Mouse (Mus musculus): ENCODE results near the gene Lrrc52. TPM values are rescaled to one million over a fixed set of nuclear protein-coding genes. Genes with fewer than 3 reads are reported as not detected.

The Lrrc52 gene
- polyA plus RNA-seq, 1 experiment = not detected

- peak; percentile 59 for DNase-seq (ENCODE audit: low read depth)
- TF ChIP-seq CTCF (IDR thresholded peaks at IDR 0.05; ENCODE audit: borderline replicate concordance, extremely low read depth, insufficient read depth, insufficient read length) (no peak), POLR2A (IDR thresholded peaks at IDR 0.05; ENCODE audit: borderline replicate concordance, extremely low read depth, insufficient read depth, insufficient read length, poor library complexity, severe bottlenecking) (no peak)
These were observed 7.0 kb upstream of the Lrrc52 start for GRCm38 (mm10) chr1:167473585-167473984.

- DNase-seq (ENCODE audit: low read depth) = peak; percentile 37
- TF ChIP-seq POLR2A (IDR thresholded peaks at IDR 0.05; ENCODE audit: borderline replicate concordance, extremely low read depth, insufficient read depth, insufficient read length, poor library complexity, severe bottlenecking) = no peak
- no peak for TF ChIP-seq CTCF (IDR thresholded peaks at IDR 0.05; ENCODE audit: borderline replicate concordance, extremely low read depth, insufficient read depth, insufficient read length)
These were observed 1.3 kb upstream of the Lrrc52 start for GRCm38 (mm10) chr1:167467916-167468315.

GRCm38 (mm10) chr1:167457311-167457710 is 9.3 kb downstream of the Lrrc52 start:
- TF ChIP-seq POLR2A (IDR thresholded peaks at IDR 0.05; ENCODE audit: borderline replicate concordance, extremely low read depth, insufficient read depth, insufficient read length, poor library complexity, severe bottlenecking) (no peak), CTCF (IDR thresholded peaks at IDR 0.05; ENCODE audit: borderline replicate concordance, extremely low read depth, insufficient read depth, insufficient read length) (no peak)
- no peak for DNase-seq (ENCODE audit: low read depth)

- TF ChIP-seq POLR2A (IDR thresholded peaks at IDR 0.05; ENCODE audit: borderline replicate concordance, extremely low read depth, insufficient read depth, insufficient read length, poor library complexity, severe bottlenecking) (no peak), CTCF (IDR thresholded peaks at IDR 0.05; ENCODE audit: borderline replicate concordance, extremely low read depth, insufficient read depth, insufficient read length) (no peak)
- DNase-seq (ENCODE audit: low read depth) = no peak
These were observed 13.5 kb downstream of the Lrrc52 start for GRCm38 (mm10) chr1:167453048-167453447.

GRCm38 (mm10) chr1:167452456-167452855 is 14.1 kb downstream of the Lrrc52 start:
- TF ChIP-seq CTCF (IDR thresholded peaks at IDR 0.05; ENCODE audit: borderline replicate concordance, extremely low read depth, insufficient read depth, insufficient read length) (no peak), POLR2A (IDR thresholded peaks at IDR 0.05; ENCODE audit: borderline replicate concordance, extremely low read depth, insufficient read depth, insufficient read length, poor library complexity, severe bottlenecking) (no peak)
- DNase-seq (ENCODE audit: low read depth) = peak; percentile 35

GRCm38 (mm10) chr1:167448598-167448997 is 18.0 kb downstream of the Lrrc52 start:
- peak; percentile 75 for DNase-seq (ENCODE audit: low read depth)
- no peak for TF ChIP-seq CTCF (IDR thresholded peaks at IDR 0.05; ENCODE audit: borderline replicate concordance, extremely low read depth, insufficient read depth, insufficient read length)
- no peak for TF ChIP-seq POLR2A (IDR thresholded peaks at IDR 0.05; ENCODE audit: borderline replicate concordance, extremely low read depth, insufficient read depth, insufficient read length, poor library complexity, severe bottlenecking)

- no peak for DNase-seq (ENCODE audit: low read depth)
- TF ChIP-seq CTCF (IDR thresholded peaks at IDR 0.05; ENCODE audit: borderline replicate concordance, extremely low read depth, insufficient read depth, insufficient read length) (peak; percentile 1; the same call in 1 of the 2 replicates), POLR2A (IDR thresholded peaks at IDR 0.05; ENCODE audit: borderline replicate concordance, extremely low read depth, insufficient read depth, insufficient read length, poor library complexity, severe bottlenecking) (no peak)
These were observed 18.5 kb downstream of the Lrrc52 start for GRCm38 (mm10) chr1:167448088-167448487.

- no peak for DNase-seq (ENCODE audit: low read depth)
- no peak for TF ChIP-seq POLR2A (IDR thresholded peaks at IDR 0.05; ENCODE audit: borderline replicate concordance, extremely low read depth, insufficient read depth, insufficient read length, poor library complexity, severe bottlenecking)
- no peak for TF ChIP-seq CTCF (IDR thresholded peaks at IDR 0.05; ENCODE audit: borderline replicate concordance, extremely low read depth, insufficient read depth, insufficient read length)
These were observed 20.1 kb downstream of the Lrrc52 start for GRCm38 (mm10) chr1:167446516-167446915.

GRCm38 (mm10) chr1:167445167-167445566 is 21.4 kb downstream of the Lrrc52 start:
- TF ChIP-seq CTCF (IDR thresholded peaks at IDR 0.05; ENCODE audit: borderline replicate concordance, extremely low read depth, insufficient read depth, insufficient read length) (no peak), POLR2A (IDR thresholded peaks at IDR 0.05; ENCODE audit: borderline replicate concordance, extremely low read depth, insufficient read depth, insufficient read length, poor library complexity, severe bottlenecking) (no peak)

GRCm38 (mm10) chr1:167438231-167438885 is 28.2 kb downstream of the Lrrc52 start:
- DNase-seq (ENCODE audit: low read depth) = no peak
- TF ChIP-seq CTCF (IDR thresholded peaks at IDR 0.05; ENCODE audit: borderline replicate concordance, extremely low read depth, insufficient read depth, insufficient read length) = no peak
- no peak for TF ChIP-seq POLR2A (IDR thresholded peaks at IDR 0.05; ENCODE audit: borderline replicate concordance, extremely low read depth, insufficient read depth, insufficient read length, poor library complexity, severe bottlenecking)

More at GRCm38 (mm10) chr1:167445167-167445566, 21.4 kb downstream of the Lrrc52 start:
- DNase-seq (ENCODE audit: low read depth) = no peak

- TF ChIP-seq POLR2A (IDR thresholded peaks at IDR 0.05; ENCODE audit: borderline replicate concordance, extremely low read depth, insufficient read depth, insufficient read length, poor library complexity, severe bottlenecking) (no peak), CTCF (IDR thresholded peaks at IDR 0.05; ENCODE audit: borderline replicate concordance, extremely low read depth, insufficient read depth, insufficient read length) (no peak)
- no peak for DNase-seq (ENCODE audit: low read depth)
These were observed 29.5 kb downstream of the Lrrc52 start for GRCm38 (mm10) chr1:167437091-167437490.

Data from brain, embryonic 14.5 days (tissue).